Mouse (Mus musculus) limb, embryonic 11.5 days (tissue): ENCODE results near the gene Gm17027. TPM values are rescaled to one million over a fixed set of nuclear protein-coding genes. Genes with fewer than 3 reads are reported as not detected.
"Not testable (repeated sequence)": the region's sequence is repeated elsewhere in the genome, so short reads cannot be mapped to it uniquely, and the experiment has no call there.

Source experiments
- ATAC-seq: fragments of 200-750 bp; cut with Nextera tagmentation; 2 replicates; pipeline ENCODE4 v1.8.0; 2017; ENCODE audit warnings: low read depth; ENCODE audit not compliant: insufficient number of reproducible peaks, low FRiP score, low TSS enrichment
- DNase-seq: peaks from one replicate; pipeline ENCODE4 v3.0.0-alpha.2; 2015; ENCODE audit warnings: low spot score
- H3K27ac ChIP-seq: fragments of 300-500 bp; sonication (generic); replicated peaks from 2 replicates; pipeline ENCODE4 v1.5.1; 2014; ENCODE audit warnings: low read depth, mild to moderate bottlenecking, low read length
- H3K27me3 ChIP-seq: fragments of 300-500 bp; sonication (generic); 2 replicates; pipeline ENCODE4 v1.6.1; 2014; ENCODE audit warnings: mild to moderate bottlenecking, low read length, mixed read lengths; ENCODE audit not compliant: control insufficient read depth, insufficient read depth
- H3K36me3 ChIP-seq: fragments of 300-500 bp; sonication (generic); 2 replicates; pipeline ENCODE4 v1.6.1; 2014; ENCODE audit warnings: mild to moderate bottlenecking, low read length, moderate library complexity, mixed read lengths; ENCODE audit not compliant: control insufficient read depth, insufficient read depth
- H3K4me1 ChIP-seq: fragments of 300-500 bp; sonication (generic); 2 replicates; pipeline ENCODE4 v1.6.1; 2014; ENCODE audit warnings: low read length, mixed read lengths; ENCODE audit not compliant: control insufficient read depth, insufficient read depth
- H3K4me2 ChIP-seq: fragments of 300-500 bp; sonication (generic); 2 replicates; pipeline ENCODE4 v1.6.1; 2014; ENCODE audit warnings: low read depth, mild to moderate bottlenecking, moderate library complexity; ENCODE audit not compliant: severe bottlenecking
- H3K4me3 ChIP-seq: fragments of 300-500 bp; sonication (generic); 2 replicates; pipeline ENCODE4 v1.5.1; 2014; ENCODE audit warnings: low read depth, low read length
- H3K9ac ChIP-seq: fragments of 300-500 bp; sonication (generic); 2 replicates; pipeline ENCODE4 v1.6.1; 2014; ENCODE audit warnings: mild to moderate bottlenecking, low read length
- H3K9me3 ChIP-seq: fragments of 300-500 bp; sonication (generic); 2 replicates; pipeline ENCODE4 v1.6.1; 2016; ENCODE audit warnings: low read length; ENCODE audit not compliant: control insufficient read depth
- WGBS: fragments of 180-500 bp; shearing (Covaris S2); extraction: QIAGEN DNeasy Blood & Tissue Kit; methylation state at CpG from one replicate; pipeline ENCODE4 v1.1.7; 2014; 5-methylcytosine and 5-hydroxymethylcytosine counted together
- polyA plus RNA-seq: library from polyadenylated mRNA; unstranded; fragments of >200 nt; fragmentation: Nextera tagmentation; extraction: Ambion mirVana; gene quantifications from 2 replicates; pipeline ENCODE4 v1.2.1, GENCODE M21; 2014

The Gm17027 gene
- not detected in 2 replicates for polyA plus RNA-seq

DNA sequence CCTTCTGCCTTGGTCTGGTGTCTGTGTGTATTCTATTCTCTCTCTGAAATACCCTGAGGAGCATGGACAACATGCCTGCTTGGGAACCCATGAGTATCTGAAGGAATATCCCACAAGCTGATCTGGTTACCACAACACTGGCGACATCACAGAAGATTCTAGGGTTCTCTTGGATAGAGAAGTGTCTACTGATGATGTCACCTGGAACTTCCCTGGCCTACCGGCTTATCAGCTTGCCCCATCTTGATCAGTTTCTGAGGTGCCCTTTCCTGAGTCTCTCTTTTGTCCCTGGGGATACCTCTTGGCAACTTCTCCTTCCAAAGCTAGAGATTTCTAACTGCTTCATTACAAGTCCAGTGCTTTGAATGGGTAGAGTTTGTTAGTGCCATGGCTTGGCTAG, at the start of gene Gm17027:
Gm17027 (minus strand) TSS at position 101 of the 400 bp plus-strand sequence.
- H3K9ac ChIP-seq, H3K4me2 ChIP-seq, H3K27me3 ChIP-seq, H3K36me3 ChIP-seq, ATAC-seq, H3K9me3 ChIP-seq, H3K27ac ChIP-seq, DNase-seq, H3K4me3 ChIP-seq, H3K4me1 ChIP-seq: not testable (repeated sequence)
- 83% methylated on average over 1 of the region's 2 CpGs for WGBS

DNA sequence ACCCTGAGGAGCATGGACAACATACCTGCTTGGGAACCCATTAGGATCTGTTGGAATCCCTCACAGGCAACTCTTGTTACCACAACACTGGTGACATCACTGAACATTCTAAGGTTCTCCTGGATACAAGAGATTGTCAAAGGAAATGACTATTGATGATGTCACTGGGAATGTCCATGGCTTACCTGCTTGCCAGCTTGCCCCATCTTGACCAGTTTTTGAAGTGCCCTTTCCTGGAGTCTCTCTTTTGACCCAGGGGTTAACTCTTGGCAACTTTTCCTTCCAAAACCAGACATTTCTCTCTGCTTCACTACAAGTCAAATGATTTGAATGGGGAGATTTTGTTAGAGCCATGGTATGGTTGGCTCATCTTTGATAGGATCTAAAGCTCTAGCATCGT, 28.3 kb upstream of the Gm17027 start, which contains the start of gene Gm3573:
Gm3573 (minus strand) TSS at position 101 of the 400 bp plus-strand sequence.
- no CpG with 5 or more reads among the region's 1 CpGs for WGBS
- not testable (repeated sequence) for ATAC-seq, DNase-seq, H3K27me3 ChIP-seq, H3K36me3 ChIP-seq, H3K9me3 ChIP-seq, H3K4me1 ChIP-seq, H3K4me2 ChIP-seq, H3K4me3 ChIP-seq, H3K9ac ChIP-seq, H3K27ac ChIP-seq

- not testable (repeated sequence) for ATAC-seq
These were observed 21.5 kb upstream of the Gm17027 start for GRCm38 (mm10) chr14:42183936-42184335.

GRCm38 (mm10) chr14:42134571-42134970, 27.9 kb downstream of the Gm17027 start:
- WGBS = 78% methylated on average over 5 of the region's 8 CpGs
- not testable (repeated sequence) for H3K36me3 ChIP-seq, H3K4me2 ChIP-seq, H3K4me1 ChIP-seq, H3K9ac ChIP-seq, H3K27me3 ChIP-seq, H3K9me3 ChIP-seq, H3K4me3 ChIP-seq, DNase-seq, ATAC-seq, H3K27ac ChIP-seq

More at GRCm38 (mm10) chr14:42183936-42184335, 21.5 kb upstream of the Gm17027 start:
- DNase-seq, H3K4me1 ChIP-seq, H3K27me3 ChIP-seq, H3K27ac ChIP-seq, H3K4me2 ChIP-seq, H3K36me3 ChIP-seq, H3K4me3 ChIP-seq, H3K9me3 ChIP-seq, H3K9ac ChIP-seq: not testable (repeated sequence)
- 78% methylated on average over 3 of the region's 3 CpGs for WGBS

GRCm38 (mm10) chr14:42133806-42134205, 28.6 kb downstream of the Gm17027 start:
- 50% methylated on average over 9 of the region's 14 CpGs for WGBS

GRCm38 (mm10) chr14:42117269-42117668, 45.2 kb downstream of the Gm17027 start, which contains the start of gene Gm7951:
Gene Gm7951, minus strand, starts transcription at chr14:42117369.
- ATAC-seq, H3K9me3 ChIP-seq, H3K4me3 ChIP-seq, H3K27me3 ChIP-seq, H3K36me3 ChIP-seq, H3K27ac ChIP-seq, H3K4me2 ChIP-seq, H3K9ac ChIP-seq, H3K4me1 ChIP-seq, DNase-seq: not testable (repeated sequence)
- whole genome bisulfite sequencing = no CpG with 5 or more reads among the region's 2 CpGs

More at GRCm38 (mm10) chr14:42133806-42134205, 28.6 kb downstream of the Gm17027 start:
- H3K4me1 ChIP-seq, H3K4me3 ChIP-seq, H3K4me2 ChIP-seq, H3K9ac ChIP-seq, H3K27ac ChIP-seq, H3K27me3 ChIP-seq, H3K36me3 ChIP-seq, ATAC-seq, DNase-seq, H3K9me3 ChIP-seq: not testable (repeated sequence)

Other genes starting within 250 kb of the Gm17027 start
- not detected in 2 replicates for gene 1700049E17Rik1, start 237.7 kb downstream of the Gm17027 start, polyA plus RNA-seq
- gene 1700024B05Rik, start 218.6 kb downstream of the Gm17027 start, polyA plus RNA-seq = not detected in 2 replicates
- gene Gm6401, start 194.7 kb downstream of the Gm17027 start, polyA plus RNA-seq = not detected in 2 replicates
- not detected in 2 replicates for gene Gm3543, start 179.3 kb downstream of the Gm17027 start, polyA plus RNA-seq
- not detected in 2 replicates for gene Gm7951, start 45.3 kb downstream of the Gm17027 start, polyA plus RNA-seq
- not detected in 2 replicates for gene Gm3573, start 28.2 kb upstream of the Gm17027 start, polyA plus RNA-seq
- not detected in 2 replicates for gene Gm17026, start 97.4 kb upstream of the Gm17027 start, polyA plus RNA-seq
- not detected in 2 replicates for gene Gm9611, start 134.7 kb upstream of the Gm17027 start, polyA plus RNA-seq
- not detected in 2 replicates for gene Gm7995, start 147.6 kb upstream of the Gm17027 start, polyA plus RNA-seq